Mouse (Mus musculus) heart, postnatal 36 days (tissue): ENCODE measurements at regions not wholly inside any gene's neighbourhood (a gene's known extent, or its start where the extent isn't known, plus 50 kb on each side); places are given as distances from the start of the nearest gene placed in this dataset.
"Not testable (repeated sequence)": the region's sequence is repeated elsewhere in the genome, so short reads cannot be mapped to it uniquely, and the experiment has no call there.

Source experiments
- DNase-seq, 2 experiments: peaks; one replicate each; pipeline ENCODE4 v3.0.0; 2021 to 2022
- intact Hi-C: fragments of 180-260 bp; cut with DNase I; formaldehyde crosslinking; loops from one replicate; pipeline ENCODE4 v1.15.1; 2025

DNA sequence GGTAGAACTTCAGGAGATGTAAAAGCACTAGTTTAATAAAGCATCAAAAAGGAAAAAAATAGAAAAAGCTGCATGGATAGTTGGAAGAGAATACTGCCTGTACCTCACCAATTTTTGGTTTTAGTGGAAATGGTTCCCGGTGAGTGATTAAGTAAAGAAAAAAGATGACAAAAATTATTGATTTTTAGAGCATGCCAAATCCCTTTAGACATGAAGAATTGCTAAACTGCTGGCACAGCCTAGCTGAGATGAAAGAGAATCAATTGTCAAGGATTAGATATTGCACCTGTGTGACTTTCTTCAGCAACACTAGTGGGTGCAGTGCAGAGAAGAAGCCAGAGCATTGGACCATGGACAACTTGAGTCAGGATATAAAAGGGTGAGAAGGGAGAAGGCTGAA is 348.7 kb upstream of the Cpeb2 start:
- DNase-seq = no peak
- intact Hi-C loops = no loop called here

DNA sequence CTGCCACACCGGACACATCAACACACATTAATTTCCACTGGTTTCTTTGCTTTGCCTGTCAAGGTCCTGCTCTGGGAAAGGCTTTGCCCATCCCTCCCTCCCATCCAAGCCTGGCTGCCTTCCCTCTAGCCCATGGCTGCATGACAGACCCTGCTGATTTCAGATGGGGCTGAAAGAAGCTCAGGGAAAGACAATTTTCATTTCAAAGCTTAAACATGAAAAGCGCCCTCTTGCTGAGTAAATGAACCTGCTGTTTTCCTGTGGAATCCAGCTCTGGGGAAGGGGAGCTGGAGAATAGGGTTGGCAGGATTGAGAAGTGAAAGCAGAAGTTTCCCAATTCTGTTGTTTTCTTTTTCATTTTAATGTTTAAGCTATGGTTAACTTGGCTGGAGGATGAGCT is 341.1 kb upstream of the Cpeb2 start:
- intact Hi-C loops = no loop called here
- DNase-seq = no peak

DNA sequence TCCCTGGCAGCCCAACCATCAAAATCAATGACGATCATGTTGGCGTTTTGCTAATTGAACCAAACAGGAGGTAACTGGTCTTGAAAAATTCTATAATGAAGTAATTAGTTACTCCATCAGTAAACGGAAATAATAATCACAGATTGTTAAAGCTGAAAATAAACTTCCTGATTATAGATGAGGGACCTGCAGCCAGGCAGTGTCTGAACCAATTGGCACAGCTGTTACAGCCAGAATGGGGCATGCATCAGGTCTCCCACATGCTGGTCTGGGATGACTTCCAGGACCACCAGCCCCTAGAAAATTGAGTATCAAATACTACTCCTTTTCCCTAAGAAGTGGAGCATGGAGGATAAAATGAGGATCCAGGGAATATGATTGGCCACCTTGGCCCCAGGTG is 326.8 kb upstream of the Cpeb2 start:
- DNase-seq = no peak
- intact Hi-C loops = no loop called here

DNA sequence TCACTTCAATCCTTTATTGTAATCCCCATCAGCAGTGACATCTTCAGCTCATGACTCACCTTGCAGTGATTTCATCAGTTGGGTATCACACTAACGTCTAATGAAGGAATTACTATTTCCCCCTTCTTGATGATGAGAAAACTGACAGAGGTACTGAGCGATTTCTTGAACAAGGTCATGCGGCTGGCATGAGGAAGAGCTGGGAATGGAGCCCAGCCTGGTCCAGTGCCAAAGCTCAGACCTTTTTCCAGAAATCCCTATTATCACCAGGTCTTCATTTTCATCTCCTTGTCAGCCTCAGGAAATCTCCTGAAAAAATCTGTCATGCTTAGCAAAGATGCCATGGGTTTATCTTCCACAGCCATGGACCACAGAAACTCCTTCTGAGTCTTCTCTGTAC is 313.6 kb upstream of the Cpeb2 start:
- peak; percentile 7 to 26 for DNase-seq
- intact Hi-C loops = no loop called here

DNA sequence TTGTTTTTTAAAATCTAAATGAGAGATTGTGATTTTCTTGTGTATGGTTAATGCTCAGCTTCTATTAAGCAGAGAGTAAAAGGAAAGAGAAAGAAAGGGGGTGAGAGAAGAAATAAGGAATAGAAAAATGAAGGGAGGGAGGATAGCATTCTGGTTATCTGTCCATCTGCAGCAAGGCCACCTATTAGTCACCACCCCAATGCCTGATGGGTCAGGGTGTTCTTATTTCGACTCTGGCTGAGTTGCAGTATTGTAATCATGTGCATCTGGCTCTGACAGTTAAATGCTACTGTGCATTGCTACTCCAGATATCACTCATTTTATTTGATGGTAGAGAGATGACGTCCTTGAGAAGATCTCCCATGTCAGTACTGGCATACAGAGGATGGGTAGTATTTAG is 300.9 kb upstream of the Cpeb2 start:
- intact Hi-C loops = no loop called here
- no peak for DNase-seq

DNA sequence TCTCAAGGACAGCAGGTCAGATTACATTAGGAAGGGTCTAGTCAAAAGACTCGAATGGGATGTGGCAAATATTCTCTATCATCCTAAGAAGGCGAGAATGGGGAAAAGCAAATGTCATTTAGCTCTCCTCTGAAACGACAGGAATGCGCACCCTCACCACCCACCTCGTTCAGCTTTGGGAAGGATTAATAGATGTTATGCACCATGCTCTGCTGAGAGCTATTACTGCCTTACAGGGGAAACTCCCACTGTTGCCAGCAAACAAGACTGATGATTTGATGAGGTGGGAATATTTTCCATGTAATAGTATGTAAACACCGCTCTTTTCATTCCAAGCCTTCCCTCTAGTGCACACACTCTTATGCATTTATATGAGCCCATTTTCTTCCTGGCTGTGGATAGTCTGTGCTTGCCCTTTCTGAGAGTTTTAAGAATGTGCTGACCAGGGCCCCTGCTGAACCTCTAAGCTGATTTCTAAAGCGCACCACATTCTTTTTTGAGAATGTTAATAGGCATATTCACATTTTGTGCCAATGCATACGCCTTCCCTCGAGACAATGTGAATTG is 273.6 kb upstream of the Cpeb2 start:
- intact Hi-C loops = no loop called here
- DNase-seq = no peak

DNA sequence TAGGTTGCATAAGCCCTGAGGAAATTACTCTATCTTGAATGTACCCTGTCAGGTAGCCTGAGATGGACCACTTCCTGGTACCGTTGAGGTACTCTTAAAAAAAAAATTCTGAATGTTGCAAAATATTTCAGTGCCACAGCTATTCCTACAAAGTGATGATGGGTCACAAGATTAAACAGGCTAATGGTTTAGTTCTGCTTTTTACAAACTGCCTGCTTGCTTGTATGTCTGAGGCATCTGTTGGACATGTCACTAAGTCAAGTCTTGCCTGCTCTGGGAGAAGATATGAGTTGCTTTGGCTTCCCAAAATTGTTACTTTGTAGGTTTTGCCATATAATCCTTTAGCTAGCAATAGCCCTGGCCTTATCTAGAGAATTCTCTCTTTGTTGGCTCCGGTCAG is 266.0 kb upstream of the Cpeb2 start:
- intact Hi-C loops = loop anchor here (10.0 kb wide), 1 partner anchor 388 kb away; no protein-coding TSS in a partner anchor
- DNase-seq = not testable (repeated sequence)

DNA sequence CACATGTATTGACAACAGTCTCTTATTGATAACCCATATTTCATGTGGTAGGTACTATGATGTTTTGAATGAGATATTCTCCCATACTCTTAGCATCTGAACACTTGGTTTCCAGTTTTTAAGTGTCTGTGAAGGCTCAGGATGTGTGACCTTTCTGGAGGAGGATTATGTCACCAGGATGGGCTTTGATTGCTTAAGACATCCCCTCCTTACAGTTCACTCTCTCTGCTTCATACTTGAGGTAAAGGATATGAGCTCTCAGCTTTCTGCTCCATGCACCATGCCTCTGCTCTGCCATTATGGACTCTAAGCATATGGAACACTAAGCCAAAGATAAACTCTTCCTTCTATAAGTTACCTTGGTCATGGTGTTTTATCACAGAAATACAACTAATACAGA is 263.8 kb upstream of the Cpeb2 start:
- DNase-seq = no peak
- intact Hi-C loops = loop anchor here (10.0 kb wide), 1 partner anchor 386 kb away; no protein-coding TSS in a partner anchor

DNA sequence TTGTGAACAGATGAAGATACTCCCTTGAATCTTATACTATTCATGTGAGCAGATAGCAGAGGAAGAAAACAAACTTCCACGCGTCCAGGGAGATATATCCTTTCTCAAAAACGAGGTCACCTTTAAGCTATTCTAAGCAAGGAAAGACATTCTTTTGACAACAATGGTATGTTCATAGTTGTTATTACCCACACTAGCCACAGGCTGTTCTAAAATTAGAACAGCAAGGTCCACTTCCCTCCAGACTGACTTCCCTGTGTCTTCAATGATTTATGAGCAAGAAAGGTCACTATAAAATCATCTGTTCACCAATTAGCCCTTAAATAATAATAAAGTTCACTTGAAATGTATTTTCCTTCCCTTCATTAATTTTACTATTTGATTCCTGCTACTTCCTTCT is 263.3 kb upstream of the Cpeb2 start:
- intact Hi-C loops = loop anchor here (10.0 kb wide), 1 partner anchor 385 kb away; no protein-coding TSS in a partner anchor
- DNase-seq = no peak

DNA sequence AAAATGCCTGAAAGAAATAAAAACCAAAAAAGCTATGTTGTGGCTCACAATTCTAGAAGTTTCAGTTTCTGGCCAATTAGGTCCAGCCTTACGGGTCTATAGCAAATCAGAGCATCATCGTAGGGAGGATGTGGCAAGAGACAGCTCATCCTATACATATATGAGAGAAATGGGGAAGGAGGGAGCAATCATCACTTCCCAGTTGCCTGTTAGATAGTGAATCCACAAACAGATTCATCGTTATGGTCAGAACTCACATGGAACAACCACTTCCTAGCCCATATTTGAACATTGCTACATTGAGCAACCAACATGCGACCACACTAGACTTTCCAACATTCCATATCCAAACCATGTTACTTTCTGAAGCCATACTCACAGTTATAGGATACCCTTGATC is 255.9 kb upstream of the Cpeb2 start:
- intact Hi-C loops = loop anchor here (2.0 kb wide), 1 partner anchor 250 kb away; no protein-coding TSS in a partner anchor
- DNase-seq = no peak

DNA sequence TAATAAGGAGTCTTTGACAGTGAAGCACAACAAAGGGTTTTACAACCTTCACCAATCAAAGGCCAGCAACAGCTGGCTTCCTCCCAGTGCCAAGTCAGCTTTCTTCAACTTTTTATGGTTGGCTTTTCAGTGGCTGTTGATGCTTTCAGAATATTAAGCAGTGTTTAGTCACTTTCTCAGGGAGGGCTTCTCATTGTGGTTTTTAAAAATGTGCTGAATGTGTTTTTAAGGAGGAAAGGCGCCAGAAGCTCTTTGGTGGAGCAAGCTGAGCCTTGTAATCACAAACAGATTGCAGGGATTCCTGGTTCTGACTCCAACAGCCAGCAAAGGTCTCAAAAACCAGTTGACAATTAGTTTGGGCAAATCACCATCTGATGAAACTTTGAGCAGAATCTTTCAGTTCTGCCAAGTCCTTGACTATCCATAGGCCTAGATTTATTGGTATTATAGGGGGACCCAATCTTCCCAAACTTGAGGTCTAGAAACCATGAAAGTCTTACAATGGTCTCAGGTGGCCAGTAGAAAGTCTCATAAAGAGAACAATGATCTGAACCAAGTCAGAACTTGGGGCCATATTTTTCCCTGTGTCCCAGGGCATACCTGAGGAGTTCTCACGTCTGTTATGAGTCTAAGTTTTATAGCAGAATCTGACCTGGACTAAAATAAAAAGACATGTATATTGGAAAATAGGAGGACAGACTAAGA is 251.9 kb upstream of the Cpeb2 start:
- intact Hi-C loops = no loop called here
- no peak for DNase-seq

DNA sequence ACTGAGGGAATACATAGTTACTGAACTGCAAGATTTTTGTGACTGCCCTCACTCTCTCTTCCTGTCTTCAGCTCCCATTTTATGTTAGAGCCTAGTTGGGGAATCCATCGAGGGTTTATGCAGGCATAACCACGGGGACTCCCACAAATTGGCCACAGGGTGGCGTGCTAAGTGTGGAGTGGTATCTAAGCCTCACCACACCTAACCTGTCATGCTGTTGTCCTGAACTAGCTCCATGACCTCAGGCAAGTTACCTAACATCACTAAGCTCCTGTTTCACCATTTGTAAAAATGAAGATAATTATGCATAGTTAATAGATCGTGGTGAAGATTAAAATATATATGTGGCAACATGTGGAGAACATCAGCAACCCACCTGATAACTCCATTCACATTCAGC is 246.8 kb upstream of the Cpeb2 start:
- DNase-seq = peak in 1 of 2 experiments; percentile 2
- intact Hi-C loops = no loop called here

DNA sequence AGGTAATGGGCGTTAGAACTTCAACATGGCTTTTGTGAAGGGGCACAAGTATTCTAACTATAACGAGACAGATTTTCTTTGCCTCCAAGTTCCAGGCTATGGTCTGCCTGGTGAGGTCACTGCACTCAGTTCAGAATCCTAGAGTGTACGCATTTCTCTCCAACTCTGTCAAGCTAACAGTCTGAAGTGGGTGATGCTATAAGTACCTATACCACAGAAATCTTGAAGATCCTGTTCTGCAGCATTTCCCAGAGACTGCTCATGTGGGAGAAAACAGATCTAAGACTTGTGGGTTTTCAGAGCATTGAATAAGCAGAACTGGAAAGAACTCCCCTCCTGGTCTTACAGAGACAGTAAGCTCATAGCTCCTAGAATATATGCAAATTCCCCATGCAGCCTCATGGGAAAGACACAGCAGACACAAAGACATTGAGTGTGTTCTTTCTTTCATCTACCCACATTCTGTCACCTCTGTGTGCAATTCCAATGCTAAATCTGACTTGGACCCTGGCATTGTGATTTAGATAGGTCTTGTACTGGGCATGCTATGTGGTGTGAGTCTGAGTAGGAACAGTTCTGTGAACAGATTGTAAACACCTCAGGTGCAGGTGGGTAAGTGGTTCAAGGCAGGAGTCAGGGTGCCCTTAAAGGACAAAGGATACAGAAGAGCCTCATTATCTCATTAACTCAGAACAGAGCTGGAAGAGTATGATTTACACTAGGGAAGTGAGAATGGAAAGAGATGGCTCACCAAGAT is 245.1 kb upstream of the Cpeb2 start:
- intact Hi-C loops = no loop called here
- no peak for DNase-seq

DNA sequence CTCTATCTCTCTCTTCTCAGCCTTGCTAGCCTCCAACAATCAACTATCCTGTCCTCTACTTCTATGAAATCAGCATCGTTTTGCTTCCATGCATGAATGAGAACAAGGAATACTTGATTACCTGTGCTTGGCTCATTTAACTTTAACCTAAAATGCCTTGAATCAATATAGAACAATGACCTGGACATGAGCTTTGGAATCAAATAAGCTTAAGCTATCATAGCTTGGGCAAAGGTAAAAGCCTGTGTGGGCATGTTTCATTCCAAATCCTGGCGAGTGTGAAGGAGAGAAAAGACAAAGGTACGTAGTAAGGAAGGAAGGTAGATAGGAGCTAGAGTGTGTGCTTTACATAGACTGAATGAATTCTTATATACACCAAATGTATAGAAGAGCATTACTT is 243.7 kb upstream of the Cpeb2 start:
- intact Hi-C loops = no loop called here
- no peak for DNase-seq

DNA sequence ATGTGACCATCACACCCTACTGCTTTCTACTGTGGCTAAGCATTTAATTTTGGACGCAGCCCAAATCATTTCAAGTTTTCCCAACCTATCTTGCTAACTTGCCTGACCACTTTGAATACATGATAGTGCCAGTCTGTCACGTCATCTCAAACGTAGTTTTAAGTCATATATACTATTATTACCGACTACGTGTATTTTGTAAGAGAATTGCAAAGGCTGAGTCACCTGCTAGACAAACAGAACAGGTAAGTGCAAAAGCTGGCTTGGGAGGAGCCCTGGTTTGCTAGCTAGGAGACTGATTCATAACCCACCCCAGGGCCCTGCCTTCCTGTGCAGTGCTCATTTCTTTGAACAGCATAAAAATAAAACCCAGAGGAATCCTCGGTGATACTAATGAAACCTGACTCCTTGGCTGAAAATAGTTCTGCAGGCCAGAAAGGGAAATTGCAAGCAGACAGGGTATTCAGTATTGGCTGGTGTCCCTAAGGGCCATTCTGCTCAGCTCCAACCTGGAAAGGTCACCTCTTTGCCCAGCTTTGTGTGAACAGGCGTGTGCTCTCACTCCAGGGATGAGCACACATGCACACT is 208.9 kb upstream of the Cpeb2 start:
- intact Hi-C loops = no loop called here
- no peak for DNase-seq

DNA sequence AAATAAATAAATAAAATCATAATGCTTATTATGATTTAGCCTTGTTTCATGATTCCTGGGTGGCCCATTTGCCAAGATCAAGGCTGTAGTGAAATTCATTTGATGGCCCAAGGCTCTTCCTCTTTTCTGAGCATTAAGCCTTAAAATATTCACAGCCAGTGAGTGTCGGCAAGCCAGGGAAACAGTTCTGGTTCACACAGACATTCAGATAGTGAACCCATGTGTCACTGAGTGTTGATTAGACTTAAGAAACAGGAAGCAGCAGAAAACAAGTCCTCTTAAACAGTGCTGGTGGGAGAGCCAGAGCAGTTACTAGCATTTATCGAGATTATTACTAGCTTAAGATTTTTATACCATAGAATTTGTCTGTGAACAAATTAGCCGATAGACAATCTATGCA is 201.7 kb upstream of the Cpeb2 start:
- intact Hi-C loops = no loop called here
- no peak for DNase-seq

DNA sequence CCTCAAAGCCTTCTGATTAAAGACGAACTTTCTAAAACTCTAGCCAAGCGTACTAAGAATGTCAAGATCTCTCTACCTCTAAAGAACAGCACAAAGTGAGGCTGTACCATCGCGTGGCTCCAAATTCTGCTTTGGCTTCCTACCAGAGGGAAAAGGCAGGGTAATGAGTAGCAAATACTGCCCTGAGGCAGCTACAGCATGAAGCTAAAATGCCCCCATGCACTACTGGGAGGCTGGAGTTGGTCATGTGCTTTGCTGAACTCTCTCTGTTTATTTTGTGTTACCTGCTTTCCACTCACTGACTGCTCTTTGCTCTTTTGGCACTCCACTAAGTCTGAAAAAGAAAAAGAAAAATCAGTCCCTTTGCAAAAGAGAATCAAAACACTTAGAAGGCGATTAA is 201.1 kb upstream of the Cpeb2 start:
- intact Hi-C loops = no loop called here

DNA sequence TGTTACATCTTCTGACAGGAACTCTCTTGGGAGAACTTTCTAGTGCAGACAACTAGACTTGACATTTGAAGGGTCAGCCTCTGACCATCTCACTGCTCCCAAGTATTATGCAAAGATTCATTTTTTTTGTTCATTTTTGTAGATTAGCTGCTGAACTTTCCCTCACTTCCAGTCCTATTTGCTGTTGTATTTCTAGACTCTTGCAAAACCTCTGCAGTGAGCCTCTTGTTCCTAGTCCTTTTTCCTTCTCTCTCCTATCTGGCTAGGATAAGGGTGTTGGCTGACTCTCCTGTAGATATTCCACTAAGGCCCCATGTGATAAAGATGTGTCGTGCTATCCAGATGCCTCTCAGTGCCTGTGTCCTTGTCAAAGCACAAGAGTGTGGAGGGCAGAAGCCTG is 198.5 kb upstream of the Cpeb2 start:
- DNase-seq = no peak
- intact Hi-C loops = no loop called here

More for the DNA sequence above, 201.1 kb upstream of the Cpeb2 start:
- DNase-seq = no peak

DNA sequence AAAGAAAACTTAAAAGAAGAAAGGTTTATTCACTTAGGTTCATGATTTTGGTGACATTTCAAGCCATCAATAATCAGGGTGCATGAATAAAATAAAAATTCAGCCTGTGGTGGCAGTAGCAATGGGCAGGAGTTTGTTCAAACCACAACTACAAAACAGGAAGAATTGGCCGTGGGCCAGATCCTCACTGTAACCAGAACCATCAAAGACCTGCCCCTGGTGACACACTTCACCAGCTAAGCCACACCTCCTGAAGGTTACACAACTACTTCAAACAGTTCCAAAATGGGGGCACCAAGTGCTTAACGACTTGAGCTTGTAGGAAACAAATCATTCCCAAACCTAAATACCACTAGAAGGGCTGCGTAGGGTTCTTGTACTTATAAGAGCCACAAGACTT is 195.4 kb upstream of the Cpeb2 start:
- intact Hi-C loops = no loop called here
- no peak for DNase-seq

DNA sequence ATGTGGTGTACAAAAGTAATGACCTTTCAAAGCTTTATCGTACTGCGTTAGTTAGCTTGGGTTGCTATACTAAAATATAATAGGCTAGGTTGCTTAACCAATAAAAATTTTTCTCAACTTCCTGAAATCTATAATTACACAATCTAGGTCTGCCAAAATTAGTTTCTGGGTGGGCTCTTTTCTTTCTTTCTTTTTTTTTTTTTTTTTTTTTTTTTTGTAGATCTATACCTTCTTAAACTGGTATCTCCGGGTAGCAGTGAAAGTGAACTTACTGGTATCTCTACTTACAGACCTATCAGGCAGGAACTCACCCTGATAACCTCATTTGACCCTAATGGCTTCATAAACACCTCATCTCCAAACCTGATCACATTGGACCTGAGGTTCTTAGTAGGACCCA is 193.4 kb upstream of the Cpeb2 start:
- intact Hi-C loops = no loop called here
- no peak for DNase-seq

DNA sequence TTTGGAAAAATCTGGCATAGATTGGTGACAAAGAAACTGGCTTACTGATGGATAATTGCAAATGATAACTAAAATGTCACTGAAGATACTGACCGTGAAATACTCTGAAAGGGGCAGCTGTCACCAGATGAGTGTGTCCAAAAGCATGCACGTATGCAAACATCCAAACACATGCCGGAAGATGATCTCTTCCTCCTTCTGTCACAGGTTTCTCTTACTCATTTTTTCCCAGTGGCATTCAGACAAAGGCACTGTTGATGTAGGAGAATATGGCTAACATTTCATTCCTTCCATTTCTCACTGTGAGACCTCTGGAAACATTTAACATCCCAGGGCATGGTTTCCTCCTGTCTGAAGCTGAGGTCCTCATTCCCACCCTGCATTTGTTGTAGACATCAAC is 190.4 kb upstream of the Cpeb2 start:
- intact Hi-C loops = no loop called here
- DNase-seq = no peak
